Mouse (Mus musculus) midbrain, embryonic 11.5 days (tissue): ENCODE measurements at regions not wholly inside any gene's neighbourhood (a gene's known extent, or its start where the extent isn't known, plus 50 kb on each side); places are given as distances from the start of the nearest gene placed in this dataset.

Experiments used
- ATAC-seq: fragments of 200-750 bp; cut with Nextera tagmentation; 2 replicates; pipeline ENCODE4 v1.8.0; 2017; ENCODE audit warnings: moderate TSS enrichment, moderate library complexity; ENCODE audit not compliant: low FRiP score
- DNase-seq: peaks from one replicate; pipeline ENCODE4 v3.0.0; 2015; ENCODE audit warnings: low spot score; ENCODE audit errors: missing footprints
- H3K27ac ChIP-seq: fragments of 300-500 bp; sonication (generic); 2 replicates; pipeline ENCODE4 v1.5.1; 2014; ENCODE audit warnings: low read depth, low read length
- H3K27me3 ChIP-seq: fragments of 300-500 bp; sonication (generic); 2 replicates; pipeline ENCODE4 v1.6.1; 2014; ENCODE audit warnings: mild to moderate bottlenecking, low read length, moderate library complexity, mixed read lengths; ENCODE audit not compliant: control insufficient read depth, insufficient read depth
- H3K36me3 ChIP-seq: fragments of 300-500 bp; sonication (generic); 2 replicates; pipeline ENCODE4 v1.6.1; 2014; ENCODE audit warnings: mild to moderate bottlenecking, low read length, moderate library complexity, mixed read lengths; ENCODE audit not compliant: control insufficient read depth, insufficient read depth
- H3K4me1 ChIP-seq: fragments of 300-500 bp; sonication (generic); 2 replicates; pipeline ENCODE4 v1.6.1; 2014; ENCODE audit warnings: low read length; ENCODE audit not compliant: control insufficient read depth, insufficient read depth
- H3K4me2 ChIP-seq: fragments of 300-500 bp; sonication (generic); 2 replicates; pipeline ENCODE4 v1.6.1; 2014; ENCODE audit warnings: mild to moderate bottlenecking, moderate library complexity
- H3K4me3 ChIP-seq: fragments of 300-500 bp; sonication (generic); 2 replicates; pipeline ENCODE4 v1.5.1; 2014; ENCODE audit warnings: low read depth, low read length
- H3K9ac ChIP-seq: fragments of 300-500 bp; sonication (generic); 2 replicates; pipeline ENCODE4 v1.6.1; 2014; ENCODE audit warnings: low read length
- H3K9me3 ChIP-seq: fragments of 300-500 bp; sonication (generic); 2 replicates; pipeline ENCODE4 v1.6.1; 2016; ENCODE audit warnings: low read length; ENCODE audit not compliant: control insufficient read depth
- WGBS: fragments of 180-500 bp; shearing (Covaris S2); extraction: QIAGEN DNeasy Blood & Tissue Kit; methylation state at CpG from one replicate; pipeline ENCODE4 v1.1.7; 2014; 5-methylcytosine and 5-hydroxymethylcytosine counted together

GRCm38 (mm10) chr12:54499963-54500362, 156.4 kb downstream of the Sptssa start:
- Histone ChIP-seq H3K9ac (no peak overlapping the region), H3K4me2 (no peak overlapping the region), H3K9me3 (no peaks in the 10 kb centered on the region), H3K4me1 (no peaks in the 10 kb centered on the region), H3K27me3 (peaks cover 2% of the 10 kb centered on the region; the same call in 1 of the 2 replicates), H3K27ac (no peak overlapping the region), H3K4me3 (no peak overlapping the region), H3K36me3 (no peaks in the 10 kb centered on the region)
- 79% methylated on average over 3 of the region's 3 CpGs for WGBS
- ATAC-seq (no peak), DNase-seq (no peak)

DNA sequence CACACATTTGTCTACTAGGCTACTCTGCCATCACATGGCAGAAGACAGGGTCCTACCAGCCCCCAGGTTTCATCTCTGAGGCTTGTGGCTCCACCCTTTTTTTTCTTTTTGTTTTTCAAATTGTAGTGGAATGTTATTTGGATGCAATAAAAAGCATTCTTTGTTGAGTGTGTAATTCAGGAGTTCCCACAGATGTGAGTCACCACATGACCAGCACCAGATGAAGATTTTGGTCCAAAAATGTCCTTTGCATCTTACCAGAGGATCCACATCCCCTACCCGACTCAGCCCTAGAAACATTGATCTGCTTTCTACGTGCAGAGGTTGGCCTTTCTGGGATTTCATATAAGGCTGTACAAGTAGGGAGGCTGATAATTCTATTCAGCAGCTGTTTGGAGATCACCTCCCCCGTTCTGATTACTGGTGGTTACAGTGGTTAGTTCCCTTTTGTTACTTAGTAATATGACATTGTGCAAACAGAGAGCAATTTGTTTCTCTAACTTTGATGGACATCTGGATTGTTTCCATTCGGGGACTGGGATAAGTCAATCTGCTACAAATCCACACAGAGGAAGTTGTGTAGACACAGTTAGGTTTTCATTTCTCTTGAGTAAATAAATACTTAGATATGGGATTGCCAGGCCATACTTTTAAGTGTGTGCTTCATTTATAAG, 160.5 kb downstream of the Sptssa start:
- H3K9ac ChIP-seq: no peak overlapping the region
- H3K27me3 ChIP-seq: no peaks in the 10 kb centered on the region
- H3K27ac ChIP-seq: no peak overlapping the region
- H3K9me3 ChIP-seq: no peaks in the 10 kb centered on the region
- no peak overlapping the region for H3K4me3 ChIP-seq
- DNase-seq (no peak), ATAC-seq (no peak)
- no peaks in the 10 kb centered on the region for H3K4me1 ChIP-seq
- H3K4me2 ChIP-seq: no peak overlapping the region
- H3K36me3 ChIP-seq: no peaks in the 10 kb centered on the region
- WGBS: 76% methylated on average over 4 of the region's 4 CpGs

DNA sequence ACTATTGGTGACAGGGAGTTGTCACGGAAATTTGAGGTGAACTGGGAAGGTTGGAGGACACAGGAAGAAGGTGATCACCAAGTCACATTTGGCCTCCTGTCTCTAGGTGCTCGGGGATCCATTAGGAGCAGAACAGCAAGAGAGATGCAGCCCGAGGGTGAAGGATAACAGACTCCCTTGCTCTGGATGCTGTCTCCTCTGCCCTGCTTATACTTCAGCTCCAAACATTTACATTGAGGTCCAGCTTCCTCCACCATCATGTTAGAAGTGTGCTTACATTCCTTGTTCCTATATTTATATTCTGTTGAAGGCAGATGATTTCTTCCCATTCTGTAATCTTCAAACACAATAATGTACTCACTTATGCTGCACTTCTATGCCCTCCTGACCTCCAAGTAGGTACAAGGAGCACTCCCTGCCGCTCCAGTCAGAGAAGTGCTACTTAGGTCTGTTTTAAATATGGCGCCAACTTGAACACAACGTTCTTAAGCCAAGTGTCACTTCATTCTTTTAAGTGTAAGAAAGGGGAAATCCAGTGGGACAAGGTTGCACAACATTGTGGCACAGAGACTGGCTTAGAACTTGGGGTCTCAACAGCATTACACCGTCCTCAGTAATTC, 161.5 kb downstream of the Sptssa start:
- no peaks in the 10 kb centered on the region for H3K27me3 ChIP-seq
- no peaks in the 10 kb centered on the region for H3K9me3 ChIP-seq
- no peak overlapping the region for H3K4me3 ChIP-seq
- WGBS: 90% methylated on average over 7 of the region's 7 CpGs
- DNase-seq (peak; percentile 57), ATAC-seq (no peak)
- no peak overlapping the region for H3K4me2 ChIP-seq
- H3K4me1 ChIP-seq: no peaks in the 10 kb centered on the region
- no peak overlapping the region for H3K9ac ChIP-seq
- H3K36me3 ChIP-seq: no peaks in the 10 kb centered on the region
- H3K27ac ChIP-seq: no peak overlapping the region

- Histone ChIP-seq H3K4me2 (no peak overlapping the region), H3K36me3 (no peaks in the 10 kb centered on the region), H3K9ac (no peak overlapping the region), H3K27ac (no peak overlapping the region), H3K4me3 (no peak overlapping the region), H3K9me3 (no peaks in the 10 kb centered on the region), H3K27me3 (no peaks in the 10 kb centered on the region), H3K4me1 (no peaks in the 10 kb centered on the region)
- ATAC-seq (no peak), DNase-seq (no peak)
- 46% methylated on average over 10 of the region's 10 CpGs for WGBS
Observed at GRCm38 (mm10) chr12:54492737-54493136, 163.6 kb downstream of the Sptssa start.

GRCm38 (mm10) chr12:54490460-54490859, 165.9 kb downstream of the Sptssa start:
- ATAC-seq: no peak
- 84% methylated on average over 2 of the region's 2 CpGs for WGBS

GRCm38 (mm10) chr12:54489675-54490074, 166.7 kb downstream of the Sptssa start:
- H3K9me3 ChIP-seq: no peaks in the 10 kb centered on the region
- no peak overlapping the region for H3K4me3 ChIP-seq
- no peaks in the 10 kb centered on the region for H3K36me3 ChIP-seq
- no peak overlapping the region for H3K9ac ChIP-seq
- WGBS: 2% methylated on average over 8 of the region's 8 CpGs
- H3K4me1 ChIP-seq: no peaks in the 10 kb centered on the region
- H3K27me3 ChIP-seq: no peaks in the 10 kb centered on the region
- ATAC-seq (peak; percentile 46; the same call in 1 of the 2 replicates), DNase-seq (peak; percentile 95)
- H3K27ac ChIP-seq: no peak overlapping the region
- no peak overlapping the region for H3K4me2 ChIP-seq

More at GRCm38 (mm10) chr12:54490460-54490859, 165.9 kb downstream of the Sptssa start:
- Histone ChIP-seq H3K27me3 (no peaks in the 10 kb centered on the region), H3K36me3 (no peaks in the 10 kb centered on the region), H3K4me2 (no peak overlapping the region), H3K4me3 (no peak overlapping the region), H3K9ac (no peak overlapping the region), H3K4me1 (no peaks in the 10 kb centered on the region), H3K9me3 (no peaks in the 10 kb centered on the region), H3K27ac (no peak overlapping the region)
- no peak for DNase-seq

GRCm38 (mm10) chr12:54487689-54488088, 168.7 kb downstream of the Sptssa start:
- no peak for ATAC-seq
- WGBS: 85% methylated on average over 4 of the region's 4 CpGs
- Histone ChIP-seq H3K9me3 (no peaks in the 10 kb centered on the region), H3K4me1 (no peaks in the 10 kb centered on the region), H3K27ac (no peak overlapping the region), H3K4me3 (no peak overlapping the region), H3K36me3 (no peaks in the 10 kb centered on the region), H3K27me3 (no peaks in the 10 kb centered on the region), H3K9ac (no peak overlapping the region), H3K4me2 (no peak overlapping the region)
- DNase-seq: no peak

DNA sequence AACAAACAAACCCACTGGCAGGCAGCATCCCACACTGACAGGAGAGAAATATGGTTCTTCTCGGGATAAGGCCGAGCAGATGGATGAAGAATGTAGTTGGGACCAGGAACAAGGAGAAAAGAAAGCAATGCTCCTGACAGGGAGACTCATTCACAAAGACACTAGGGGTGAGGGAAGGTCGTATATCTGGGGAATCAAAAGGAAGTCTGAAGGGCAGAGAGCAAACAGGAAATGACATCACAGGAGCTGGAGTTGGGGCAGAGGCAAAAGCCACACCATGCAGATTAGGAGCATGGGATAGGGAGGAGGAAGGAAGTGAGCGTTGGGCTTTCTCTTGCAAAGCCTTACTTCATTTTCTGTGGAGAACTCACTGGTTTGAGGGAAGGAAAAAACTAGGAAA, 174.4 kb downstream of the Sptssa start:
- Histone ChIP-seq H3K4me3 (no peak overlapping the region), H3K27me3 (no peaks in the 10 kb centered on the region), H3K9ac (no peak overlapping the region), H3K36me3 (no peaks in the 10 kb centered on the region), H3K4me1 (no peaks in the 10 kb centered on the region), H3K27ac (no peak overlapping the region), H3K9me3 (no peaks in the 10 kb centered on the region), H3K4me2 (no peak overlapping the region)
- ATAC-seq (no peak), DNase-seq (no peak)
- 76% methylated on average over 4 of the region's 4 CpGs for WGBS

DNA sequence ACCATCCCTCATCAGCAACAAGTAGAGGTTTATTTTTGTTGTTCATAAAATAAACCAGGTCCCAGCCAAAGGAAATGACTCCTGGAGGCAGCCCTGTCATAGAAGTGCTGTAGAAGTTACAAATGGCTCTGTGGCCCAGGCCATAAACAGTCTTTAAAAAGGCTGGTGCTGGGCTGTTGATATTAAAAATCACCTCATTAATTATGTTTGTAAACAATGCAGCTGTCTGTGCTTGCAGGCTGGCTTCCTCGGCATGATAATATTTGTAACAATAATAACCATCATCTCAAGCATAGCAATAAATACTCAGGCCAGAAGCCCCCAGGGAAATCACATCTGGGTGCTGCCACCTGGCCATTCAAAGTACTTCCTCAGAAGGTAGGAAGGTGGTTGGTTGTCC, 176.5 kb downstream of the Sptssa start:
- H3K4me2 ChIP-seq: no peak overlapping the region
- no peaks in the 10 kb centered on the region for H3K27me3 ChIP-seq
- no peak overlapping the region for H3K27ac ChIP-seq
- WGBS: 84% methylated on average over 1 of the region's 1 CpGs
- H3K9me3 ChIP-seq: no peaks in the 10 kb centered on the region
- H3K4me1 ChIP-seq: no peaks in the 10 kb centered on the region
- H3K4me3 ChIP-seq: no peak overlapping the region
- no peak for DNase-seq
- H3K9ac ChIP-seq: no peak overlapping the region
- ATAC-seq: no peak
- no peaks in the 10 kb centered on the region for H3K36me3 ChIP-seq
